Mouse (Mus musculus): ENCODE measurements around the gene Nudt16l1.

Nudt16l1 gene

GRCm38 (mm10) chr16:4943431-4943830, 4.9 kb downstream of the Nudt16l1 start:
- in situ Hi-C loops (cut with MboI; ENCODE audit: low pct_unique_long_range_greater_than_20kb in 1 of 2, low sequenced_read_pairs in 2 of 2, unreplicated experiment in 1 of 2), result no loop called here

- in situ Hi-C loops (cut with MboI; ENCODE audit: low pct_unique_long_range_greater_than_20kb in 1 of 2, low sequenced_read_pairs in 2 of 2, unreplicated experiment in 1 of 2), result no loop called here
Measured at GRCm38 (mm10) chr16:4945415-4945814, 6.9 kb downstream of the Nudt16l1 start.

- in situ Hi-C loops (cut with MboI; ENCODE audit: low pct_unique_long_range_greater_than_20kb in 1 of 2, low sequenced_read_pairs in 2 of 2, unreplicated experiment in 1 of 2), result no loop called here
Measured at GRCm38 (mm10) chr16:4946155-4946554, 7.6 kb downstream of the Nudt16l1 start.

- in situ Hi-C loops (cut with MboI; ENCODE audit: low pct_unique_long_range_greater_than_20kb in 1 of 2, low sequenced_read_pairs in 2 of 2, unreplicated experiment in 1 of 2), result no loop called here
Measured at GRCm38 (mm10) chr16:4947378-4947777, 8.8 kb downstream of the Nudt16l1 start.

- in situ Hi-C loops (cut with MboI; ENCODE audit: low pct_unique_long_range_greater_than_20kb in 1 of 2, low sequenced_read_pairs in 2 of 2, unreplicated experiment in 1 of 2), result no loop called here
Measured at GRCm38 (mm10) chr16:4956609-4957008, 18.0 kb downstream of the Nudt16l1 start.

- in situ Hi-C loops (cut with MboI; ENCODE audit: low pct_unique_long_range_greater_than_20kb in 1 of 2, low sequenced_read_pairs in 2 of 2, unreplicated experiment in 1 of 2), result no loop called here
Measured at GRCm38 (mm10) chr16:4957446-4957845, 18.9 kb downstream of the Nudt16l1 start.

- in situ Hi-C loops (cut with MboI; ENCODE audit: low pct_unique_long_range_greater_than_20kb in 1 of 2, low sequenced_read_pairs in 2 of 2, unreplicated experiment in 1 of 2), result no loop called here
Measured at GRCm38 (mm10) chr16:4960260-4960659, 21.7 kb downstream of the Nudt16l1 start.

GRCm38 (mm10) chr16:4963346-4963745, 24.8 kb downstream of the Nudt16l1 start:
- in situ Hi-C loops (cut with MboI; ENCODE audit: low pct_unique_long_range_greater_than_20kb in 1 of 2, low sequenced_read_pairs in 2 of 2, unreplicated experiment in 1 of 2), result no loop called here

- in situ Hi-C loops (cut with MboI; ENCODE audit: low pct_unique_long_range_greater_than_20kb in 1 of 2, low sequenced_read_pairs in 2 of 2, unreplicated experiment in 1 of 2), result no loop called here
Measured at GRCm38 (mm10) chr16:4963797-4964709, 25.5 kb downstream of the Nudt16l1 start, which contains the start of gene Anks3. Gene Anks3 (minus strand): TSS chr16:4964205.

- in situ Hi-C loops (cut with MboI; ENCODE audit: low pct_unique_long_range_greater_than_20kb in 1 of 2, low sequenced_read_pairs in 2 of 2, unreplicated experiment in 1 of 2), result no loop called here
Measured at GRCm38 (mm10) chr16:4964731-4965391, 26.3 kb downstream of the Nudt16l1 start.

GRCm38 (mm10) chr16:4965392-4966129, 27.0 kb downstream of the Nudt16l1 start:
- in situ Hi-C loops (cut with MboI; ENCODE audit: low pct_unique_long_range_greater_than_20kb in 1 of 2, low sequenced_read_pairs in 2 of 2, unreplicated experiment in 1 of 2), result no loop called here

GRCm38 (mm10) chr16:4968426-4968825, 29.9 kb downstream of the Nudt16l1 start:
- in situ Hi-C loops (cut with MboI; ENCODE audit: low pct_unique_long_range_greater_than_20kb in 1 of 2, low sequenced_read_pairs in 2 of 2, unreplicated experiment in 1 of 2), result no loop called here

- in situ Hi-C loops (cut with MboI; ENCODE audit: low pct_unique_long_range_greater_than_20kb in 1 of 2, low sequenced_read_pairs in 2 of 2, unreplicated experiment in 1 of 2), result no loop called here
Measured at GRCm38 (mm10) chr16:4969055-4969843, 30.7 kb downstream of the Nudt16l1 start.

GRCm38 (mm10) chr16:4971626-4972025, 33.1 kb downstream of the Nudt16l1 start:
- in situ Hi-C loops (cut with MboI; ENCODE audit: low pct_unique_long_range_greater_than_20kb in 1 of 2, low sequenced_read_pairs in 2 of 2, unreplicated experiment in 1 of 2), result no loop called here

GRCm38 (mm10) chr16:4974521-4974920, 36.0 kb downstream of the Nudt16l1 start:
- in situ Hi-C loops (cut with MboI; ENCODE audit: low pct_unique_long_range_greater_than_20kb in 1 of 2, low sequenced_read_pairs in 2 of 2, unreplicated experiment in 1 of 2), result no loop called here

- in situ Hi-C loops (cut with MboI; ENCODE audit: low pct_unique_long_range_greater_than_20kb in 1 of 2, low sequenced_read_pairs in 2 of 2, unreplicated experiment in 1 of 2), result no loop called here
Measured at GRCm38 (mm10) chr16:4976180-4976579, 37.6 kb downstream of the Nudt16l1 start.

- in situ Hi-C loops (cut with MboI; ENCODE audit: low pct_unique_long_range_greater_than_20kb in 1 of 2, low sequenced_read_pairs in 2 of 2, unreplicated experiment in 1 of 2), result no loop called here
Measured at GRCm38 (mm10) chr16:4978275-4979051, 39.9 kb downstream of the Nudt16l1 start.

All from mouse embryonic stem cell (cell line).